Mouse (Mus musculus): ENCODE data around the gene Ttyh3.

GRCm38 (mm10) chr5:140684343-140685148 lies 35.7 kb upstream of the Ttyh3 start:
- TF ChIP-seq CTCF (IDR thresholded peaks at IDR 0.05; ENCODE audit: low read depth) (peak; percentile 79), EP300 (IDR thresholded peaks at IDR 0.05; ENCODE audit: low read depth) (no peak)

All from liver, postnatal 0 days (tissue).